Mouse (Mus musculus): ENCODE data around the gene Adnp.

GRCm38 (mm10) chr2:168161978-168162377, 44.9 kb downstream of the Adnp start:
- TF ChIP-seq EP300 (IDR thresholded peaks at IDR 0.05; ENCODE audit: low read depth) (no peak), CTCF (IDR thresholded peaks at IDR 0.05; ENCODE audit: low read depth) (no peak)
